Comparison of ENCODE assay signal across 24 mouse cellular contexts in genomic region chr13:47585158-47585557, GRCm38 (mm10).
"Had no signal": no experiment of that assay in that cellular context is flagged by ENCODE, and none has a peak within 500 bp of the region (broad histone marks: within the 10 kb centered on the region; RNA-seq: fewer than 3 reads in every experiment).

No protein-coding gene starts in this region.

- ATAC-seq: forebrain, embryonic 13.5 days; forebrain, embryonic 14.5 days; forebrain, embryonic 15.5 days; forebrain, embryonic 16.5 days; forebrain, postnatal 0 days had no signal

- H3K27me3 ChIP-seq: embryonic facial prominence, embryonic 12.5 days; embryonic facial prominence, embryonic 13.5 days; embryonic facial prominence, embryonic 15.5 days; forebrain, embryonic 12.5 days; forebrain, embryonic 13.5 days; forebrain, embryonic 15.5 days had no signal

- DNase-seq: cerebellum, adult 9-10 months; cerebellum, adult 9-11 months; cerebellum, postnatal 10 days; cerebellum, postnatal 14 days; cerebellum, postnatal 25 days; cerebellum, postnatal 36 days; embryo, embryonic 11 days; forebrain, postnatal 0 days; gastrocnemius, adult 2 months; gastrocnemius, postnatal 10 days; gastrocnemius, postnatal 14 days; gastrocnemius, postnatal 25 days; gastrocnemius, postnatal 36 days; heart, adult 11 months; heart, adult 18-20 months; heart, adult 2 months had no signal
